Mouse (Mus musculus) erythroid progenitor cell, adult 5-6 weeks (primary cell): ENCODE measurements around the gene Hoxd9. TPM values are rescaled to one million over a fixed set of nuclear protein-coding genes. Genes with fewer than 3 reads are reported as not detected.

Source experiments
- ATAC-seq: replicated peaks from 2 replicates; pipeline ENCODE4 v1.8.0; 2016; ENCODE audit warnings: moderate number of reproducible peaks, mild to moderate bottlenecking, moderate TSS enrichment, inconsistent platforms; ENCODE audit not compliant: poor library complexity, low FRiP score, severe bottlenecking
- total RNA-seq, 2 experiments: library from RNA; stranded (forward) in 1 of 2; stranded (reverse) in 1 of 2; fragments of 150-400 nt in 1 of 2; fragments of 186-747, 209-891 nt in 1 of 2; gene quantifications; 2 replicates each; pipeline versions ENCODE4 v1.2.3 to v1.2.4; 2015 to 2017; ENCODE audit warnings: low replicate concordance in 2 of 2

Hoxd9 gene
- total RNA-seq, 2 experiments from 2014 or later, result not detected

DNA sequence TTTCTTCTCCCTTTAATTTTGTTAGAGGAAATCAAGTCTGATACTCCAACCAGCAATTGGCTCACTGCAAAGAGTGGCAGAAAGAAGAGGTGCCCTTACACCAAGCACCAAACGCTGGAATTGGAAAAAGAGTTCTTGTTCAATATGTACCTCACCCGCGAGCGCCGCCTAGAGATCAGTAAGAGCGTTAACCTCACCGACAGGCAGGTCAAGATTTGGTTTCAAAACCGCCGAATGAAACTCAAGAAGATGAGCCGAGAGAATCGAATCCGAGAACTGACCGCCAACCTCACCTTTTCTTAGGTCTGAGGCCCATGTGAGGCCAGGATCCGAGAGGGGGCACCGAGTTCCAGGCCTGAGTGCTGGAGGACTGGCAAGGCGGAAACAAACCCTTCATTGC is 3.5 kb upstream of the Hoxd9 start:
- ATAC-seq, result no peak

DNA sequence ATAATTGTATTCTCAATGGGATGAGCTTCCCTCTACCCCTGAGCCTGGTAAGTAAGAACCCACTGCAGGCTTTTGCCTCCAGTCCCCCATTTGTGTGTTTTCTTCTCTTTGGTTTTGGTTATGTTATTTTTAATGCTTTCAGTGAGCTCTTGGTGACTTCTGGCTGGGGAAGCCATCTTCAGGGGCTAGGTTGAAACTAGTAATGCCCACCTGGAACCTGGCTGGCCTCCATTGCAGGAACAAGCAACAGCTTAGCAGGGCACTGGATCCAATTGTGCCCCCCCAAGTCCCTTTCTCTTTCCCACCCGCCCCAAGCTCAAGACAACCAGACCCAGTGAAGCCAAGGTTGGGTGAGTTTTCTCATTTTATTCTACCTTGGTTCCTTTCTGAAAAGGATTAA is 2.1 kb upstream of the Hoxd9 start:
- ATAC-seq, result no peak

DNA sequence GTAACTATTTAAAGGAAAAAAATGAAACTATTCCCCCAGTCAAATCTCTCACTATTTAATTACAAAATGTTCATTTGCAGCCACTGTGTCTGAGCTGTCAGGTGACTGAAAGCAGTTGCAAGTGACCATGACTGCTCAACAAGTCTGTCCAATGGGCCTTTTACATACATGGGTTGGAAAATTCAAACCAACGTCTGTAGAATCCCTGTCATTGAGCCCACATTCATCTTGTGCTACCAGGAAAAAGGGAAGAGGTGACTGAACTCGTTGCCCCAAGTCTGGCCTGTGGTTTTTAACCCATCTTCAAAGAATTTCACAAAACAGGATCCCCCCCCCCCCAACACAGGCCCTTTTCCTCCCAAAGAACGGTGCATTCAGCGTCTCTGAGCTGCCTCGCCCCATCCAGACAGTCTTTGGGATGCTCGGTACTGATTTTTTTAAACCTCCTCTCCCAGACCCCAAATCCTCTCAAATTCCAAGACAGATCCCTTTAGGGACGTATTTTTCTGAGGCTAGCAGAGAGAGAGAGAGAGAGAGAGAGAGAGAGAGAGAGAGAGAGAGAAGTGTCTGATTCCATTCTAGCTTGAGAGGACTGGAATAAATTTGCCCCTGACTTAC is 1.6 kb upstream of the Hoxd9 start:
- no peak for ATAC-seq

DNA sequence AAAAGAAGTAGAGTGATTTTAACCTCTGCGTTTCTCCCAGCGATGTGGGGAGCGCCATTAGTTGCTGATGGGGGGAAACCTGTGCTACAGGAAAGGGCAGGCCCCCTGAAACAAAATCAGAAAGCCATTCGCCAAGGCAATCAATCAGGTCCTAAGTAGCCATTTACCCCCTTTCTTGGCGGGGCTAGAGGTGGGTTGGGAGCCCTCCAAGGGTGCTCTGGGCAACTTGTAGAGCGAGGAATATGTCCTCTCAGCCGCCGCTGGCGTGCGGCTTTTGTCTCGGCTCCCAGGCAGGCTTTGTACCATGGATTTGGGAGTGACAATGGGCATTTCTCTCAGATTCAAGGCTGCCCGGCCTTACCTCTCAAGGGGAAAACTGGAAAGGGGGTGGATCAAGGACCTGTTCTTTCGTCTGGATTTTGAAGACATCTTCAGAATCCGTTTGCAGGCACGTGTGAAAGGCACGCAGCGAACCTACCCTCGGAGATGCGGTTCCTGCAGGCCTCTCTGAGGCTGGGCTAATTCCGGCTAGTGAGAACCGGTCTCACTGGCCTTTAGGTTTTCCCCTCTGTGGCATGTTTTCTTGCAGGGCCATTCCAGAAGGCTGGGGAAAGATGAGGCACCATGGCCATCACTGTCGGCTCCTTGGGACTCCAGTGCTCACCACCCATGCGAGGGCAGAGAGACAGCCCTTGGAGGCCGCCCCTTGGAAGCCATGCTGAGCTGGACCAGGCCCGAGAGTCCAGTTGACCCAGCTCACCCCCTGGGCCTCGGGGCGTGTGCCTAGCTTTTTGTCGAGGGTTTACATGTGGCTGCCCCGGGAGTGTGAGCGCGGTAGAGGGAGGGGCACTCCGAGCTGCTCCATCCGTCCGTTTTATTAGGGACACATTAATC is 838 bp upstream of the Hoxd9 start:
- no peak for ATAC-seq

DNA sequence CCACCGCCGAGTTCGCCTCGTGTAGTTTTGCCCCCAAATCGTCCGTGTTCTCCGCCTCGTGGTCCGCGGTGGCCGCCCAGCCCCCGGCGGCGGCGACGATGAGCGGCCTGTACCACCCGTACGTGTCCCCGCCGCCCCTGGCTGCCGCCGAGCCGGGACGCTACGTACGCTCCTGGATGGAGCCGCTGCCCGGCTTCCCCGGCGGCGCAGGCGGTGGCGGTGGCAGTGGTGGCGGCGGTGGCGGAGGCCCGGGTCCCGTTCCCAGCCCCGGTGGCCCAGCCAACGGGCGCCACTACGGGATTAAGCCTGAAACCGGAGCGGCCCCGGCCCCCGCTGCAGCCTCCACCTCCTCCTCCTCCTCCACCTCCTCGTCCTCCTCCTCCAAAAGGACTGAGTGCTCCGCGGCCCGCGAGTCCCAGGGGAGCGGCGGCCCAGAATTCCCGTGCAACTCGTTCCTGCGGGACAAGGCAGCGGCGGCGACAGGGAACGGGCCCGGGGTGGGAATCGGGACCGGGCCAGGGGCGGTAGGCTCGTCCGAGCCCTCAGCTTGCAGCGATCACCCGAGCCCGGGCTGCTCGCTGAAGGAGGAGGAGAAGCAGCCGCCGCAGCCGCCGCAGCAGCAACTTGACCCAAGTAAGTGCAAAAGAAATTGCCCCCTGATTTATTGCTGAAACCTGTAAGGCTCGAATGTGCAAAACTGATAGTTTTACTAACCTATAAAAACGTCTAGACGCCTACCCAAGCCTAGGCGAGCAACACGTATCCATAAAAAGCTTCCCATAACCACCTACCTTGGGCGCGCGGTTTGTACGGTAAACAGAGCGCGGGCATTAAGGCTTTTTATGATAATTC is 900 bp downstream of the Hoxd9 start:
- no peak for ATAC-seq

DNA sequence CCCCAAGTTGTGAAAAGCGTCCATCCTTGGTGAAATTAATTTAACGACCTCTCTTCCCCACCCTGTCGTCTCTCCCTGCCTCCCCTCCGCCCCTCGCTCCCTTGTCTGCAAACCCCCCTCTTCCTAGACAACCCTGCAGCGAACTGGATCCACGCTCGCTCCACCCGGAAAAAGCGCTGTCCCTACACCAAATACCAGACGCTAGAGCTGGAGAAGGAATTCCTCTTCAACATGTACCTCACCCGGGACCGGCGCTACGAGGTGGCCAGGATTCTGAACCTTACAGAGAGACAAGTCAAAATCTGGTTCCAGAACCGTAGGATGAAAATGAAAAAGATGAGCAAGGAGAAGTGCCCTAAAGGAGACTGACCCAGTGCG is 1.5 kb downstream of the Hoxd9 start:
- no peak for ATAC-seq

DNA sequence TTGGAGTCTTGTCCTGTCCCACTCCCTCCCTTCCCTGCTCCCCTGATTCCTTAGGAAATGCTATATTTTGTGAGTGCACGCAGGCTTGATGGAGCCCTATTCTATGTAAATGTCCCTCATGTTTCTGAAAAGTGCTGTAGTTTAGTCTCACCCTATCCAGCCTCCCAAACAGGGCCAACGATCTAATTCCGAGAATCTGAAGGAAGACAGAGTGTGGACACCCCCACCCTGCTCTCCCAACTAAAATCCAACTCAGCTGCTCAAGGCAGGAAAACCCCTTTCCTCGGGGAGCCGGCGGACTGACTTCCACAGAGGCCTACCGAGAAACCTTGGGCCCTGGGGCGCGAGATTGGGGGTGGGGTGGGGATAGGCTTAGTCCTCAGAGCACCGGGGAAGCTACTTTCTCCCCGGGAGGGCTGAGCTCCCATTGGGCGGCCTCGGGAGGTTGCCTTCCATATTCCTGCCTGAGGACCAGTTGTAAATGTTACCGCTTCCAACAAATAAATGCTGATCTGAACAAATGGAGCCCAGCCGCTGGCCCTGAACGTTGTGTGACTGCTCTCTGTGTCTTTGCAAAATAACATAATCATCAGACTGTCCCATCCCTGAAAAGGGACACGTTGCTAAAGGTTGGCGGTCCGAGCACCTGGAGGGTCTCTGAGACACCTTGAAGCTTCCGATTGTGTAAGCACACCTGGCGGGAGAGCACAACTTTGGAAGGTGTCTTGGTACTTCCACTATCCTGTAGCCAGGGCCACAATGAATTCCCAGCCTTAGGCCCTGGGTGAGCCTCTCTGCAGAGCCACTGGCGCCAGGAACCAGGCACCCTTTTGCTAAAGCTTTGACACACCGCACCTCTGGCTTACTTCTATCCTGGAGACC is 2.4 kb downstream of the Hoxd9 start:
- ATAC-seq, result no peak

DNA sequence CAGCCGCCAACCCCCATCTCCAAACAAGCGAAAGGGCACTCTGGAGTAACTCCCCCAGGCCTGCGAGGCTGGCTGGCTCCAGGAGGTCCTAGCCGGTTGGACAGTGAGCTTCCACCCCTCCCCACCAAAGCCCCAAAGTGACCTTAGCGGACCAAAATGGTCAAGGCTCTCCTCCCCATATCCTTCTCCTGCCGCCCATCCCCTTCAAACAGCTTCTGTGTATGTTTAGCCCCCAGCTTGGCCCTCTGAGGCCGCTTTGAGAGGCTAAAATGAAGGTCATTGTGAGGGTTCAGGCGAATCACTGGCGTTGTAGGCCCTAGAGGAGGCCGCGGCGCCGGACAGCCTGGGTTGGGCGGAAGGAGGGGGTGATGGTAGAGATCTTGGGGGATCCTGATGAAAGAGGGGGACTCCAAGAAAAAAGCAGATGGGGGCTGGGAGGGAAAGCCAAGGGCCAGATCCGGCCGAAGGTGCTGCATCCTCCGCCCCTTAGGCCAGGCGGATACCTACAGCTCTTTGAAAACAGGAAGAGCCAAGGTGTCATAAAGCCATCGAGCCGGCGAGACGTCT is 3.1 kb downstream of the Hoxd9 start:
- ATAC-seq, result no peak

DNA sequence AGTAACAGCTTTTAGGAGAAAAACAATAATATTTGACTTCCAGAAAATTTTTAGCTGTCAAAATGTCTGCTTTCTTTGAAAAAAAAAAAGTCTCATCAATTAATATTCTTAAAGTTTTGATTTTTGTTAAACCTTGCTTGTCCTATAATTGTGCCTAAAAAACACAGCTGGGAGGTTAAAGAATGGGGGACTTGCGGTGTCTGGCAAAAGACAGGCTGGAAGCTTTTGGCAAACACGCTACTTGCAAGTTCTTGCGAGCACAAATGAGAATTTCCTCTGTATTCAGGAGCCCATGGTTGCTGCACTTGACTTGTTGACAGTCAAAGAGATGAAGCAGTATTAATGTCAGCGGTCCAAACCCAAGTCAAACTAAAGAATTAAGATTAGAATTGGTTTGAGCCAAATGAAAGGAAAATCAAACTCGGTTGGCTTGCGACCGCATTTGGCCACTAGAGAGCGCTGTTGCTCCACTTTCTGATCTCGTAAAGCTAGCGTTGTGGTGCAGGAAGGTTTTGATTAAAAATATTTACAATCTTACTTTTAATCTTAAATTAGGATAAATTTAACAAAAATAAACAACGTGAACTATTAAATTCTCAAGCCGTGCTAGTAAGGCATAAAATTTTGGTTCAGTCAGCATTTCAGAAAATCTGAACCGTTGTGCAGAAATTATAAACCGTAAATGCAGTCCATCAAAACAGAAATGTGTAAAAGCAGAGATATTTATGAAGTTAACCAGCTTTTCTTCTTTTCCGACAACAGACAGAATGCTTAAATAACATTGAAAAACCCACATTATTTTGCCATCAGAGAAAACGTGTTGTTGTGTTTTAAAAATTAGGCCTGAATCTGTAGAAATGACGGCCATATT is 4.7 kb downstream of the Hoxd9 start:
- no peak for ATAC-seq

DNA sequence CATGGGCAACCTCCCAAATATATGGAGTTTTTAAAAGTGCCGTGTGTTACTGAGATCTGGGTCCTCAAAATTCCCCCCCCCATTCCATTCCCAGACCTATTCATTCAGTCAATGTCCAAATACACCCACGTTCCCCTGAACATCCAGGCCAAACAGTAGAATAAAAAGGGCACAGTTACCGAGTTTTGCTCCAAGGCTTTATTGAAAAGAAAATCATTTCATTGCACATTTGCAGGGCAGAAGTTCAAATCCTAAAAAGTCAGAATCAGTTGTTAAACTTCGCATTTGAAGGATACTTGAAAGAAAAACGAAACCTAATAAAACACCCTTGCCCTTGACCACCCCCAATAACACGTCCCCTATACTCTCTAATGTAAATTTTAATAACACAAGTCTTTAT is 5.3 kb downstream of the Hoxd9 start:
- no peak for ATAC-seq

DNA sequence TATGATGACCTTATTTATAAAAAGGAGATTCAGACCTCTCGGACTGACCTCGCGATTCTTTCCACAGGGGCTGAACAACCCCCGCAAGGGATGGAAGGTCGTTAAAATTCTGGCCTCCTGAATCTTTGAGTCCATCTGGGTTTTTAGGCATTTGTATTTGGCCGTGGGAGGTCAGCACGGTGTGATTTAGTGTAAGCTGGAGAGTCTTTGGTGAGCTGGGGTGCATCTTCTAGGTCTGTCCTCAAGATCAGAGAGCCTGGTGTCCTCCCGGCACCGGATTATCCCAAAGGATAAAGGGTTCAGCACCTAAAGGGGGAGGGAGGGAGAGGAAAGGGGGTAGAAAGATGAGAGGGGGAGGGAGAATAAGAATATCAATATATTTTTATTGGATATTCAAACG is 5.8 kb downstream of the Hoxd9 start:
- ATAC-seq, result no peak

DNA sequence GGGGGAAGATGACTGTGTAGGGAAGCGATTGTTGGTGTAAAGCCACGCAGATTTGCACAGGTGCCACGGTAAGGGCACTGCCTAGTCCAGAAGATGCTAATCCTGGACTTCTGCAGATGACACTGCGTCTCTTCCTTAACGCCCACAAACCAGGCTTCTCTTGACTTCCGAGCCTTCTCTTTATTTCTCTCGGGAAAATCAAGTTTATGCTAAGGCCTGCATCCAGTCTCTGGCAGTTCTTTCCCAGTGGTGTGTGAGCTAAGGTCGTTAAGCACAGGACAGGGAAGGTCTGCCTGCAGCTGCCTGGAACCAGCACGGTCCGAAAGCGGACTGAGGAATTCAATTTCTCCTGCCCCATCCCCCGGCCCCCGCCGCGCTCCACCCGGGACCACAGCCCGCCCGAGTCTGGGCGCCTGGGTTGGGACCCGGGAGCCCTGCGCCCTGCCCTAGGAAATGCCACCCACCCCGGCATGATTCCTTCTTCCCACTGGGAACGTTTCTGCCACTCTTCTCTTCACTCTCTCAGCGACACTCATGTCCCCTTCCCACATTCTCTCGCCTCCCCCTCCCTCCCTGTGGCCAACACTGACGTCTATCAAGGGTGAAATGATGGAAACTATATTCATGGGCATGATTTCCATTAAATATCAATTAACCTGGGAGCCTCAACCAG is 6.3 kb downstream of the Hoxd9 start:
- ATAC-seq, result no peak

DNA sequence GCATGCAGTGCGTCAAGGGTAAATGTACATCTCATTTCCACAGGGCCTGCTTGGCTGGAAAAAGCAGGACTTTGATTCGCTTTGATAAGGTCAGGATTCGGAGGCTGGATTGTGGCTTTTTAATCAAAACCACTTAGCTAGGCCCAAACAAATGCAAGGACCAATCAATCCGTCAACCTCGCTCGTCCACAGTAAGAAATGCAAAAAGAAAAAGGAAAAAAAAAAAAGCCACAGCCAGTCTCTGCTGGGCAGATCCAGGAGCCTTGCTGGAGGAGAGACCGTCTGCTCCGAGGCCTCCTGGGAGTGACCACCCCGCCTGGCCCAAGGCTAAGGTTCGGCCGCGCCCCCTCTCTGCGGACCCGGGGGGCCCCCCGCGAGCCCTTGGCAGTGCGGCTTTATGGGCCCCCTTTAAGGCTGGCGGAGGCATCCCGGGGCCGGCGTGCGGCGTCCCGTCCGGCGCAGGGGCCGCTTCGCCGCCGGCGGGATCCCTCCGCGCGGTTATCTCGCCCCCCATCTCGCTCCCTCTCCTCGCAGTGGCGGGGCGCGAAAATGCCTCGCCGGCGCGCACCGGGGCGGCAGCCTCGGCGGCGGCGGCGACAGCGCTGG is 7.0 kb downstream of the Hoxd9 start, which contains the start of gene Hoxd8:
Hoxd8 (plus strand) TSS at position 223 of the 606 bp plus-strand sequence.
- ATAC-seq, result no peak

DNA sequence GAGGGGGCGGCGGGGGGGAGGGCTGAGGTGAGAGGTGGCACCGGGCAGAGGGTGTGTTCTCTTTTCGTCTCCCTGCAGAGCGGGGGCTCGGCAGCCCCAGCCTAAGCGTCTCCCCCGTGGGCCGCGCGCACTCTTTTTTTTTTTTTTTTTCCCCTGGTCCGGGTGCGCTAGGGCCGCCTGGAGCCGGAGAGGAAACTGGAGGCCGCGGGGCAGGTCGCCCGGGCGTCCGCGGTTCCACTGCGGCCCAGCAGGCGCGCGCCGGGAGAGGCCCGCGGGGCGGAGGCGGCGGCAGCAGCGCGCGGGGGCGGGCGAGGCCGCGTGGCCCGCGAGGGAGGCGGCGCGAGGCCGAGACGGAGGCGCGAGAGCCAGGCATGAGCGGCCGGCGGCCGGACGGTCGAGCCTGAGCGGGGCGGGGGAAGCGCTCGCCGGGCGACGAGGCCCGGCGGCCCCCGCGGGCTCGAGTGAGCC is 7.5 kb downstream of the Hoxd9 start:
- no peak for ATAC-seq

DNA sequence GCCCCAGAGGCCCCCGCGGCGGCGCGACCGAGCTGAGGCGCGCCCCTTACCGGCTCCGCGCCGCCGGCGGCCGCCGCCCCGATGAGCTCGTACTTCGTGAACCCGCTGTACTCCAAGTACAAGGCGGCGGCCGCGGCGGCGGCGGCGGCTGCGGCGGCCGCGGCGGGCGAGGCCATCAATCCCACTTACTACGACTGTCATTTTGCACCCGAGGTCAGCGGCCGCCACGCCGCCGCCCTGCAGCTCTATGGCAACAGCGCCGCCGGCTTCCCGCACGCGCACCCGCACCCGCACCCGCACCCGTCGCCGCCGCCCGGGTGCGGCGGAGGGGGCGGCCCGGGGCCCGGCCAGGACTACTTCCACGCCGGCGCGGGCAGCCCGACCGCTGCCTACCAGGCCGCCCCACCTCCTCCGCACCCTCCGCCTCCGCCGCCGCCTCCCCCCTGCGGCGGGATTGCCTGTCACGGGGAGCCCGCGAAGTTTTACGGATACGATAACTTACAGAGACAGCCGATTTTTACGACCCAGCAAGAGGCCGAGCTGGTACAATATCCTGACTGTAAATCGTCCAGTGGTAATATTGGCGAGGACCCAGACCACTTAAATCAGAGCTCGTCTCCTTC is 8.1 kb downstream of the Hoxd9 start:
- no peak for ATAC-seq

DNA sequence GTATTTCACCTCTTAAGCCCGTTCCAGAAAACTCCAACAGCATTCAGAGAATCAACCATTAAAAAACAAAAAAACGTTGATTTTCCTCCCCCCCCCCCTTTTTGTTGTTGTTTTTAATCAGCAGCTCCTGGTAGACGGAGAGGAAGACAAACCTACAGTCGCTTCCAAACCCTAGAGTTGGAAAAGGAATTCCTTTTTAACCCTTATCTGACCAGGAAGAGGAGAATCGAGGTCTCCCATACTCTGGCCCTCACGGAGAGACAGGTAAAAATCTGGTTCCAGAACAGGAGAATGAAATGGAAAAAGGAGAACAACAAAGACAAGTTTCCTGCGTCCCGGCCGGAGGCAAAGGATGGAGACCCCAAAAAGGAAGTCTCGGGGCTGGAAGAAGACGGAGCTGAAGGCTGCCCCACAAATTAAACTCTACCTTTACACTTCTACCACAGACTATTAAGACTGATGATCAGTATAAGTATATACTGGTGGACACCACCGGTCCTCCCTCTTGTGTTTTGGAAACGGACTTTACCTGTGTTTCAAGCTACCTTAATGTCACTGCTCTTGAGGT is 8.9 kb downstream of the Hoxd9 start:
- no peak for ATAC-seq

DNA sequence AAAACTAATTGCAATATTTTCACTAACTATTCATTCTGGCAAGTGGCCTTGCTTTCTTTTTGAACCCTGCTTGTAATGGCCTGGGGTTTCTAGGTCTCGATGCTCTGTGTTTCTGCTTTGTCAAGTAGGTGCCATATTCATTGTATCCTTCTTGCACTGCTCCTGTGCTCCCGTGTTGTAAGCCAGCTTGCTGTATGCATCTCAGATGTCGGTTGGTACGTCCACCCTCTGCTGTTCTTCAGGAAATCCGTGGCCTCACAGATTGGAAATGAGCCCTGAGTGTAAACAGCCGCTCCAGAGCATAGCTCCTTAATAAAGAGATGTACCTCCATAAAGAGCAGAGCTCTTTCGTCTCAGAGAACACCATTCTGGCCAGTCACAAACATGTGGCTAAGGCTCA is 10.1 kb downstream of the Hoxd9 start:
- no peak for ATAC-seq
